Mouse (Mus musculus) adrenal gland, postnatal 10 days (tissue): Measurements from ENCODE around the gene Mrgpra1. TPM values are rescaled to one million over a fixed set of nuclear protein-coding genes. Genes with fewer than 3 reads are reported as not detected.
"Not testable (repeated sequence)": the region's sequence is repeated elsewhere in the genome, so short reads cannot be mapped to it uniquely, and the experiment has no call there.

ENCODE experiments used
- DNase-seq: peaks from one replicate; pipeline ENCODE4 v3.0.0; 2021; ENCODE audit warnings: mixed read lengths
- long read RNA-seq, 2 experiments: library from polyadenylated mRNA; stranded (forward); transcript quantifications; one replicate each; pipeline ENCODE4 v2.0.0; 2021
- total RNA-seq, 2 experiments: library from RNA; stranded (reverse); gene quantifications; 2 replicates each; pipeline ENCODE4 v1.2.3; 2021

Mrgpra1 gene
- total RNA-seq = not detected
- long read RNA-seq, experiment 1 = 0 reads
- long read RNA-seq, experiment 2 = 0 reads

GRCm38 (mm10) chr7:47354140-47354539 is at the start of gene Mrgpra1:
Mrgpra1 (minus strand) TSS chr7:47354240.
- DNase-seq = no peak

GRCm38 (mm10) chr7:47401125-47401524 is 47.1 kb upstream of the Mrgpra1 start:
- no peak for DNase-seq

DNA sequence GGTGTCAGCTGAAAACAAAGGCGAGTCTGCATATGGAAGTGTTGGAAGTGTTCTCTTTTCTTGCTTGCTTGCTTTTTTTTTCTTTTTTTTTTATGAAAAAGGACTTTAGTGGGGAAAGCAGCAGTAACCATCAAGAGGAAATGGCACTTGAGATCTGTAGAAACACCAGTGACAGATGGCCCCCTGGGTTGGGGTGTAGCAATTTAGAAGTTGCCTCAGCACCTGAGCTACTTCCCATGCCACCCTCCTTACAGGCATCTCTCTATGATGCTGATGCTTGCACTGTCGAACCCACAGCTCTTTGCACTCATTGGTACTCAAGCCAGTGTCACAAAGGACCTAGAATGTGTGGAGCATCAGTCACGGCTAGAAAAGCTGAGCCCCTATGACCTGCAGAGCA is 5.6 kb downstream of the Mrgpra1 start:
- no peak for DNase-seq

DNA sequence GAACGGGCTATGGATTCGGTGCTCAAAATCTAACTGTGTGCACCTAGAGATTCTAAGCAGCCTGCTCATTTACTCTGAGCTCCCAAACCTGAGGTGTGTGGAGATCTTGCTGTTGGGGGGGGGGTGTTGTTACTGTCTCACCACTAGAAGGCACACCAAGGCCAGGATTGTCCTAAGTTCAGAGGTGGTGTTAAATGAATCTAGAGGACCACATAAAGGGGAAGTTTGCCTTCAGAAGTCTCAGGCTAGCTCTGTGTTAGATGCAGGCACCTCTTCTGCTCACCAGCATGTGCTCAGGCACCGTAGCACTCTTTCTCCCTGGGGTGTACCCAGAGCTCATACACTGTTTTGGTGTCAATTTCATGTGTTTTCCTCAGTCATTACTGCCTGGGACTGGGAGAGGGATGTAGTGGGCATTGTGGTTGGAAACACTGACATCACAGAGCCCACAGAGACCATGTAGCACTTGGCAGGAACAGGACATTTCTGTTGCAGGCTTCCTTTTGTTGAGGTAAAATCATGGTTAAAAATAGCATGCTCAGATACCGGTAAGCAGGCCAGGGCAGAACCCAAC is 8.0 kb downstream of the Mrgpra1 start:
- DNase-seq = no peak

GRCm38 (mm10) chr7:47341887-47342286 is 12.2 kb downstream of the Mrgpra1 start:
- not testable (repeated sequence) for DNase-seq

- DNase-seq = not testable (repeated sequence)
Observed at GRCm38 (mm10) chr7:47341389-47341788, 12.7 kb downstream of the Mrgpra1 start.

DNA sequence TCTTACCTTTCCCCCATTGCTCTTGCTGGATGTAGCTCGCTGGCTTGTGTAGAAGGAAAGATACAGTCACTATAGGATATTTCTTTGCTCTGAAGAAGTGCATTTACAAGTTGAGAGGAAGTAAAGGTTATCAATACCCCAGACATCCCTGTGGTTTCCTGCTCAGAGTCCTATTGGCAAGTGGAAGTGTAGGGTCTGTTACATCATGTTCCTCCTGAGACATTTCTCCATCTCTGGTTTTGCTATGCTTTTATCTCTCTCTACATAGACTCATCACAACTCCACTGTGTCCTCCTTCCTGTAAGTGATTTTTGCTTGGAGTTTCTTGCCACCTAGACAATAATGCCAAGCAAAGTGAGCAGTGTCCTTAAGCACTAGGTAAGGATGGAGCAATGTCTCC is 35.7 kb downstream of the Mrgpra1 start:
- DNase-seq = no peak

GRCm38 (mm10) chr7:47312289-47312688 is 41.8 kb downstream of the Mrgpra1 start:
- DNase-seq = no peak

DNA sequence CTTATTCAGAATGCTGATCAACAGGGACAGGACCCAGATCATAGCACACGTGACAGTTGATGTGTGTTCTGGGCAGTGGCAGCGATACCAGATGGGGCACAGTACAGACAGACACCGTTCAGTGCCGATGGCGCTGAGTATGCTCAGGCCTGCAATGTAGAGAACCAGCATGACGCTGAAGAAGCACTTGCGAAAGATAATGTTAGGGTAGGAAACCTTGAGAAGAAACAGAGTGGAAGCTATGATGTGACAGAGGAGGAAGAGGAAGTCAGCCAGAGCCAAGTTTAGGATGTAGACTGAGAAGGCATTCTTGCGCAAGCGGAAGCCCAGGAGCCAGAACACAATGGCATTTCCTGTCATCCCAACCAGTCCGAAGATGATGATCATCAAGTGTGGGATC is 44.2 kb downstream of the Mrgpra1 start:
- DNase-seq = no peak

DNA sequence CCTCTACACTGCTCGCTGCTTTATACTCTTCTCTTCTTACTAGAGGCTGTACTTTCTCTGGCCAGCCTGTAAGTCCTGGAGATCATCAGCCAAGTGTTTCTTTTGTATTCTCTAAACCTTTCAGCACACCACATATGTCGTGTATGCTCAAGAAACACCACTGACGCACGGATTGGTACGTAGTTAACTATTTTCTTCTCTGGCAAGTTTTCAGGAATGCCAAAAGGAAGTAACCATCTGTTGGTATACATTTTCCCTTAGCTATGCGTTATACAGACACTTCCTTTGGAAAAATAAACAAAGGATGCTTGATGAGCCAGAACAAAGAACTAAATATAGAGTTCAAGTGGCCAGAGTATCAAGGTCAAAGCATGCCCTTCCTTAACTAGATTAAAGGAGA is 49.4 kb downstream of the Mrgpra1 start:
- not testable (repeated sequence) for DNase-seq

DNA sequence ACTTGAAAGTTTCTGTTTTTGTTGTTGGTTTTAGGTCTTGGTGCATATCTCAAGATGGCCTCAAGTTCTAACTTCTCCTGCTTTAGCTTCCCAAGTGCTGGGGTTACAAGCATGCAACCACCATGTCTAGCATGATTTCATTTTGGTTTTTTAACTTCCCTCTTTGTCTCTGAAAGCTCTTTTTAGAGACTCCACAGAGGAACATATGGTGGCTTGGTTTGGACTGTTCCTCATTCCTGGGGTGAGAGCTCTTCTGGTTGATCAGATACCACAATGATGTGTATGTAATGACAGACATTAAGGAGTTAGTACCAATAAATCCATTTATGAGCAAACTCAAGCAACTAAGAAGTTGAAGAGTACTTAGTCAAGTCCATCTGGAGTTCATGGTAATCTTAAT is 54.4 kb downstream of the Mrgpra1 start:
- not testable (repeated sequence) for DNase-seq

Other genes with a start within 250 kb of the Mrgpra1 start
- 1 to 10 TPM in 1 of 2 experiments, under 1 TPM in 1; 0.81 to 1.5 TPM for gene Ptpn5, start 220.6 kb downstream of the Mrgpra1 start, total RNA-seq
- not detected for gene Mrgpra6, start 149.3 kb downstream of the Mrgpra1 start, total RNA-seq
- gene Mrgpra9, start 101.4 kb downstream of the Mrgpra1 start, total RNA-seq = not detected
- gene Mrgpra2a, start 97.9 kb upstream of the Mrgpra1 start, total RNA-seq = not detected
- under 1 TPM; 0.54 to 0.73 TPM for gene Mrgpra2b, start 174.6 kb upstream of the Mrgpra1 start, total RNA-seq
- gene Mrgpra3, start 247.1 kb upstream of the Mrgpra1 start, total RNA-seq = not detected